Mouse (Mus musculus) lung, postnatal 0 days (tissue): ENCODE results near the gene Sspn. TPM values are rescaled to one million over a fixed set of nuclear protein-coding genes. Genes with fewer than 3 reads are reported as not detected.

Source experiments
- ATAC-seq: fragments of 200-750 bp; cut with Nextera tagmentation; 2 replicates; pipeline ENCODE4 v1.8.0; 2017; ENCODE audit warnings: moderate library complexity
- DNase-seq: peaks from one replicate; pipeline ENCODE4 v3.0.0-alpha.2; 2016; ENCODE audit warnings: low spot score
- H3K27ac ChIP-seq: fragments of 300-500 bp; sonication (generic); 2 replicates; pipeline ENCODE4 v1.5.1; 2014; ENCODE audit warnings: antibody characterized with exemption, mild to moderate bottlenecking, low read length, mixed read lengths
- H3K27me3 ChIP-seq: fragments of 300-500 bp; sonication (generic); replicated peaks from 2 replicates; pipeline ENCODE4 v1.6.1; 2014; ENCODE audit warnings: low read length, mixed read lengths; ENCODE audit not compliant: insufficient read depth
- H3K36me3 ChIP-seq: fragments of 300-500 bp; sonication (generic); 2 replicates; pipeline ENCODE4 v1.6.1; 2014; ENCODE audit warnings: low read length, mixed read lengths; ENCODE audit not compliant: insufficient read depth
- H3K4me1 ChIP-seq: fragments of 300-500 bp; sonication (generic); 2 replicates; pipeline ENCODE4 v1.6.1; 2014; ENCODE audit warnings: antibody characterized with exemption, low read depth, low read length, mixed read lengths; ENCODE audit not compliant: insufficient read depth
- H3K4me2 ChIP-seq: fragments of 300-500 bp; sonication (generic); replicated peaks from 2 replicates; pipeline ENCODE4 v1.6.1; 2014; ENCODE audit warnings: low read depth, mild to moderate bottlenecking, low read length, moderate library complexity, mixed read lengths
- H3K4me3 ChIP-seq: fragments of 300-500 bp; sonication (generic); 2 replicates; pipeline ENCODE4 v1.5.1; 2014; ENCODE audit warnings: low read depth, low read length
- H3K9ac ChIP-seq: fragments of 300-500 bp; sonication (generic); replicated peaks from 2 replicates; pipeline ENCODE4 v1.6.1; 2014; ENCODE audit warnings: low read depth, mild to moderate bottlenecking
- H3K9me3 ChIP-seq: fragments of 300-500 bp; sonication (generic); 2 replicates; pipeline ENCODE4 v1.6.1; 2016; ENCODE audit warnings: low read length, mixed read lengths
- CTCF ChIP-seq: IDR thresholded peaks from 2 replicates; pipeline ENCODE4 v1.5.1; 2016; ENCODE audit warnings: antibody characterized with exemption, mild to moderate bottlenecking
- EP300 ChIP-seq: IDR thresholded peaks from 2 replicates; pipeline ENCODE4 v1.6.1; 2016; ENCODE audit warnings: antibody characterized with exemption, mild to moderate bottlenecking, control low read depth
- WGBS: fragments of 180-500 bp; shearing (Covaris S2); extraction: QIAGEN DNeasy Blood & Tissue Kit; methylation state at CpG from one replicate; pipeline ENCODE4 v1.1.7; 2014; 5-methylcytosine and 5-hydroxymethylcytosine counted together
- polyA plus RNA-seq: library from polyadenylated mRNA; unstranded; fragments of >200 nt; fragmentation: Nextera tagmentation; extraction: Ambion mirVana; gene quantifications from 2 replicates; pipeline ENCODE4 v1.2.1, GENCODE M21; 2015

The Sspn gene
- polyA plus RNA-seq, 1 experiment from 2014 or later = 7.6 TPM

- Histone ChIP-seq H3K4me1 (no peaks in the 10 kb centered on the region), H3K4me2 (no peak overlapping the region), H3K9ac (no peak overlapping the region), H3K36me3 (no peaks in the 10 kb centered on the region), H3K4me3 (no peak overlapping the region), H3K27ac (no peak overlapping the region), H3K9me3 (no peaks in the 10 kb centered on the region), H3K27me3 (no peaks in the 10 kb centered on the region)
- TF ChIP-seq CTCF (no peak), EP300 (no peak)
- 58% methylated on average over 5 of the region's 5 CpGs for whole genome bisulfite sequencing
- no peak for DNase-seq
- ATAC-seq = no peak
Measured at GRCm38 (mm10) chr6:145918236-145918635, 13.2 kb upstream of the Sspn start.

GRCm38 (mm10) chr6:145923594-145923993 lies 7.8 kb upstream of the Sspn start:
- Histone ChIP-seq H3K4me3 (no peak overlapping the region), H3K36me3 (no peaks in the 10 kb centered on the region), H3K27me3 (no peaks in the 10 kb centered on the region), H3K4me2 (no peak overlapping the region), H3K9ac (no peak overlapping the region), H3K9me3 (no peaks in the 10 kb centered on the region), H3K27ac (no peak overlapping the region), H3K4me1 (no peaks in the 10 kb centered on the region)
- WGBS = 71% methylated on average over 6 of the region's 6 CpGs
- no peak for ATAC-seq
- no peak for TF ChIP-seq CTCF
- TF ChIP-seq EP300 = no peak
- no peak for DNase-seq

GRCm38 (mm10) chr6:145934001-145934696 lies 2.7 kb downstream of the Sspn start:
- 7% methylated on average over 28 of the region's 28 CpGs for WGBS
- Histone ChIP-seq H3K27ac (peak overlapping the region; percentile 74), H3K27me3 (no peaks in the 10 kb centered on the region), H3K9ac (peak overlapping the region; percentile 64), H3K36me3 (no peaks in the 10 kb centered on the region), H3K9me3 (0 out of 2 replicates have a peak, but pooled peaks cover 3% of the 10 kb centered on the region), H3K4me2 (peak overlapping the region; percentile 75), H3K4me3 (peak overlapping the region; percentile 40), H3K4me1 (peaks cover 7% of the 10 kb centered on the region)
- TF ChIP-seq CTCF = no peak
- no peak for TF ChIP-seq EP300
- peak; percentile 94 for ATAC-seq
- DNase-seq = peak; percentile 81

GRCm38 (mm10) chr6:145934697-145935240 lies 3.3 kb downstream of the Sspn start:
- TF ChIP-seq CTCF = no peak
- TF ChIP-seq EP300 = no peak
- Histone ChIP-seq H3K27me3 (no peaks in the 10 kb centered on the region), H3K36me3 (no peaks in the 10 kb centered on the region), H3K4me1 (peaks cover 7% of the 10 kb centered on the region), H3K4me2 (peak overlapping the region; percentile 75), H3K9me3 (0 out of 2 replicates have a peak, but pooled peaks cover 3% of the 10 kb centered on the region), H3K4me3 (peak overlapping the region; percentile 40), H3K9ac (peak overlapping the region; percentile 64; the same call in 1 of the 2 replicates), H3K27ac (peak overlapping the region; percentile 74; the same call in 1 of the 2 replicates)
- no peak for DNase-seq
- WGBS = 61% methylated on average over 9 of the region's 9 CpGs
- 0 out of 2 replicates have a peak, but pooled peaks have one; percentile 5 for ATAC-seq

GRCm38 (mm10) chr6:145935912-145936311 lies 4.5 kb downstream of the Sspn start:
- H3K27me3 ChIP-seq = no peaks in the 10 kb centered on the region
- ATAC-seq (no peak), DNase-seq (no peak)
- 0 out of 2 replicates have a peak, but pooled peaks cover 3% of the 10 kb centered on the region for H3K9me3 ChIP-seq
- no peak overlapping the region for H3K4me3 ChIP-seq
- 61% methylated on average over 2 of the region's 2 CpGs for WGBS
- H3K4me2 ChIP-seq = no peak overlapping the region
- TF ChIP-seq EP300 (no peak), CTCF (no peak)
- no peaks in the 10 kb centered on the region for H3K36me3 ChIP-seq
- peaks cover 7% of the 10 kb centered on the region for H3K4me1 ChIP-seq
- no peak overlapping the region for H3K27ac ChIP-seq
- H3K9ac ChIP-seq = no peak overlapping the region

- no peak for ATAC-seq
- Histone ChIP-seq H3K4me3 (no peak overlapping the region), H3K4me1 (peaks cover 7% of the 10 kb centered on the region), H3K36me3 (no peaks in the 10 kb centered on the region), H3K9me3 (0 out of 2 replicates have a peak, but pooled peaks cover 3% of the 10 kb centered on the region), H3K4me2 (no peak overlapping the region), H3K27me3 (no peaks in the 10 kb centered on the region), H3K27ac (no peak overlapping the region), H3K9ac (no peak overlapping the region)
- no peak for DNase-seq
- no peak for TF ChIP-seq EP300
- no peak for TF ChIP-seq CTCF
- WGBS = 84% methylated on average over 4 of the region's 4 CpGs
Measured at GRCm38 (mm10) chr6:145936511-145936910, 5.1 kb downstream of the Sspn start.
